Mouse (Mus musculus) lung, embryonic 15.5 days (tissue): ENCODE measurements around the gene Il11. TPM values are rescaled to one million over a fixed set of nuclear protein-coding genes. Genes with fewer than 3 reads are reported as not detected.

ENCODE experiments used
- ATAC-seq: fragments of 200-750 bp; cut with Nextera tagmentation; 2 replicates; pipeline ENCODE4 v1.8.0; 2017; ENCODE audit warnings: moderate number of reproducible peaks, borderline replicate concordance; ENCODE audit not compliant: low FRiP score, low TSS enrichment; ENCODE audit errors: extremely low read depth
- H3K27ac ChIP-seq: fragments of 300-500 bp; sonication (generic); 2 replicates; pipeline ENCODE4 v1.5.1; 2015; ENCODE audit warnings: moderate library complexity, mild to moderate bottlenecking, inconsistent platforms
- H3K27me3 ChIP-seq: fragments of 300-500 bp; sonication (generic); 2 replicates; pipeline ENCODE4 v1.6.1; 2015; ENCODE audit warnings: inconsistent platforms
- H3K36me3 ChIP-seq: fragments of 300-500 bp; sonication (generic); 2 replicates; pipeline ENCODE4 v1.6.1; 2015; ENCODE audit warnings: inconsistent platforms
- H3K4me1 ChIP-seq: fragments of 300-500 bp; sonication (generic); 2 replicates; pipeline ENCODE4 v1.6.1; 2015; ENCODE audit warnings: inconsistent platforms
- H3K4me2 ChIP-seq: fragments of 300-500 bp; sonication (generic); 2 replicates; pipeline ENCODE4 v1.6.1; 2015; ENCODE audit warnings: inconsistent platforms, mild to moderate bottlenecking, moderate library complexity
- H3K4me3 ChIP-seq: fragments of 300-500 bp; sonication (generic); 2 replicates; pipeline ENCODE4 v1.5.1; 2015; ENCODE audit warnings: mild to moderate bottlenecking, inconsistent platforms
- H3K9ac ChIP-seq: fragments of 300-500 bp; sonication (generic); 2 replicates; pipeline ENCODE4 v1.6.1; 2015; ENCODE audit warnings: inconsistent platforms
- H3K9me3 ChIP-seq: fragments of 300-500 bp; sonication (generic); 2 replicates; pipeline ENCODE4 v1.6.1; 2016; ENCODE audit warnings: inconsistent platforms
- WGBS: fragments of 180-500 bp; shearing (Covaris S2); methylation state at CpG from one replicate; pipeline ENCODE4 v1.1.7; 2015; 5-methylcytosine and 5-hydroxymethylcytosine counted together
- polyA plus RNA-seq: library from polyadenylated mRNA; unstranded; fragments of >200 nt; fragmentation: Nextera tagmentation; extraction: Ambion mirVana; gene quantifications from 2 replicates; pipeline ENCODE4 v1.2.1, GENCODE M21; 2015

The Il11 gene
- polyA plus RNA-seq, 1 experiment from 2014 or later = 0.19 TPM

DNA sequence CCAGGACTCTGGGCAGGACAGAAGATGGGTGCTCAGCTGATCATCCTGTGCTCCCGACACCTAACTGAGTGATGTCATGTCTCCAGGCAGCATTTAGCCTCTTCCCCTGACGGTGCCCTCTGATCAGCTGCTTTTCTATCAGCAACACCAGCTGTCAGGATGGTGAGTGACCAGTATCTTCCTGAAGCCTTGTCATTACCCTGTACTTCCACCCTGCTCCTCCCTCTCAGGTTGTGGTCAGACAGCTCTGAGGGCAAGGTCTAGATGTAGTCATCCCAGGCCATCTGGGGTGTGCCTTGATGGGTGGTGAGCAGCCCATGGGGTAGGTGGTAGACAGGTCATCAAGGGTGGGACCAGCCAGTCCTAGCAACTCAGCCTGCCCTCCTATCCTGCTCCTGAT, 33.5 kb downstream of the Il11 start:
- no peak overlapping the region for H3K9ac ChIP-seq
- ATAC-seq = no peak
- no peaks in the 10 kb centered on the region for H3K9me3 ChIP-seq
- H3K4me1 ChIP-seq = peaks cover 19% of the 10 kb centered on the region
- no peak overlapping the region for H3K4me2 ChIP-seq
- H3K27ac ChIP-seq = no peak overlapping the region
- peaks cover 16% of the 10 kb centered on the region for H3K36me3 ChIP-seq
- 52% methylated on average over 2 of the region's 2 CpGs for WGBS
- no peak overlapping the region for H3K4me3 ChIP-seq
- no peaks in the 10 kb centered on the region for H3K27me3 ChIP-seq

GRCm38 (mm10) chr7:4748321-4748720, 34.3 kb downstream of the Il11 start:
- Histone ChIP-seq H3K4me2 (no peak overlapping the region), H3K27me3 (no peaks in the 10 kb centered on the region), H3K36me3 (peaks cover 17% of the 10 kb centered on the region), H3K27ac (no peak overlapping the region), H3K4me3 (no peak overlapping the region), H3K9ac (no peak overlapping the region), H3K4me1 (peaks cover 21% of the 10 kb centered on the region), H3K9me3 (no peaks in the 10 kb centered on the region)
- WGBS = 69% methylated on average over 4 of the region's 4 CpGs
- no peak for ATAC-seq

GRCm38 (mm10) chr7:4747156-4747899, 35.3 kb downstream of the Il11 start:
- Histone ChIP-seq H3K4me2 (no peak overlapping the region), H3K9me3 (no peaks in the 10 kb centered on the region), H3K4me3 (no peak overlapping the region), H3K4me1 (peaks cover 22% of the 10 kb centered on the region), H3K36me3 (peaks cover 17% of the 10 kb centered on the region), H3K9ac (no peak overlapping the region), H3K27ac (no peak overlapping the region), H3K27me3 (no peaks in the 10 kb centered on the region)
- WGBS = 59% methylated on average over 9 of the region's 9 CpGs
- ATAC-seq = no peak

DNA sequence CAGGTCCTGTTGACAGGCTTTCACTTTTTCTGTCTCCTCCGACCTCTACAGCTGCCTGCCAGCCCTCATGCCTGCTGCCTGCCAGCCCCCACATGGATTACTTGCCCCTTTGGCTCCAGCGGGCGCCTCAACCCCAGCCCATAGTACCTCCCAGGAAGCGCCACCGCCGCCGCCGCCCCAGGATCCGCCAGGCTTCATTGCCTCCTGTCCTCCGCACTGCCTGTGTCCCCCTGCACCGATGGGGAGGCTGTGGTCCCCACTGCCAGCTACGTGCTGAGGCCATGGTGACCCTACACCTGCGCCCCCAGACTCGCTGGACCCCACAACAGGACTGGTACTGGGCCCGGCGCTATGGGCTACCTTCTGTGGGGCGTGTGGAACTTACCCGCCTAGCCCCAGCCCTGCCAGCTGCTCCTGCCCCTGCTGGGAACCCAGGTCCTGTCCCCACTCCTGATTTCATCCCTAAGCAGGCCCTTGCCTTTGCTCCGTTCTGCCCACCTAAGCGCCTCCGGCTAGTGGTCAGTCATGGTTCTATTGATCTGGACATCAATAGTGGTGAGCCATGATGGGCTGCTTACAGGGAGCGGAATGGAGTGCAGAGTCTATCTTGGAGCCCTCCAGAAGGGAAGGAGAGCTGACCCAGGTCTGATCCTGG, 36.2 kb downstream of the Il11 start:
- no peak for ATAC-seq
- Histone ChIP-seq H3K9ac (no peak overlapping the region), H3K4me2 (no peak overlapping the region), H3K27me3 (no peaks in the 10 kb centered on the region), H3K36me3 (peaks cover 17% of the 10 kb centered on the region), H3K4me1 (peaks cover 22% of the 10 kb centered on the region), H3K9me3 (no peaks in the 10 kb centered on the region), H3K4me3 (no peak overlapping the region), H3K27ac (no peak overlapping the region)
- 87% methylated on average over 22 of the region's 22 CpGs for WGBS

DNA sequence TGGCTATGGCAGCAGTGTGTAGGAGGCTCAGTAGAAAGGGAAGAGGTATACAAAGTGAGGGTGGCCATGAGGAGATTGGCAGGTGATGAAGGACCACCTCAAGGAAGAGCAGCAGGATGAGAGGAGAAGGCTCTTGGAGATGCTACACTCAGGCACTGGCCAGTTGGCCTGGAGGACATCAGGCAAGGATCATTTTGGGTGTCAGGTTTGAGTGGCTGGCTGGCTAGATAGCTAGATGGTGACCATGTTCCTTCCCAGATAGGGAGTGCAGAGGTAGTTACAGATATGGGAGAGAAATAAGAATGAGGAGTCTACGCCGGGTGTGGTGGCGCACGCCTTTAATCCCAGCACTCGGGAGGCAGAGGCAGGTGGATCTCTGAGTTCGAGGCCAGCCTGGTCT, 37.8 kb downstream of the Il11 start:
- Histone ChIP-seq H3K9ac (no peak overlapping the region), H3K9me3 (no peaks in the 10 kb centered on the region), H3K27ac (no peak overlapping the region), H3K4me2 (no peak overlapping the region), H3K4me1 (peaks cover 26% of the 10 kb centered on the region), H3K27me3 (no peaks in the 10 kb centered on the region), H3K36me3 (peaks cover 17% of the 10 kb centered on the region), H3K4me3 (no peak overlapping the region)
- ATAC-seq = no peak
- 89% methylated on average over 6 of the region's 6 CpGs for WGBS

DNA sequence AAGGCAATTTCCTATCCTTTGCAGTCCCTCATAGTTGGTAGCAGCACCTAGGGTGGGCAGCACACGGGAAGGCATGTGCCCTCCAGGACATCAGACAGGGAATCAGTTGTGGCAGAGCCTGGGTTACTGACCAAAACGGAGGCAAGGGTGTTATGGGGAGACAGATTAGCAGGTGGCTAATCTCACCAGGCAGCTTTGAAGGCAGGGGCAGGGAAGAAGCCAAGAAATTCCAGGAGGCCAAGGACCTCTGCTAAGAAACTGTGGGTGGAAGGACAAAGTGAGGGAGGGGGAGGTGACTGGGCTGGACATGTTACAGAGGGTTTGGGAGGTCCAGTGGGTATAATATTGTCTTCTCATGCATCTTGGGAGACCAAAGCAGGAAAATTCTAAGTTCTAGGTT, 39.3 kb downstream of the Il11 start:
- 58% methylated on average over 2 of the region's 2 CpGs for WGBS
- peaks cover 17% of the 10 kb centered on the region for H3K36me3 ChIP-seq
- H3K4me2 ChIP-seq = no peak overlapping the region
- peaks cover 33% of the 10 kb centered on the region for H3K4me1 ChIP-seq
- H3K27me3 ChIP-seq = no peaks in the 10 kb centered on the region
- H3K27ac ChIP-seq = no peak overlapping the region
- H3K9ac ChIP-seq = no peak overlapping the region
- no peaks in the 10 kb centered on the region for H3K9me3 ChIP-seq
- H3K4me3 ChIP-seq = no peak overlapping the region
- no peak for ATAC-seq

DNA sequence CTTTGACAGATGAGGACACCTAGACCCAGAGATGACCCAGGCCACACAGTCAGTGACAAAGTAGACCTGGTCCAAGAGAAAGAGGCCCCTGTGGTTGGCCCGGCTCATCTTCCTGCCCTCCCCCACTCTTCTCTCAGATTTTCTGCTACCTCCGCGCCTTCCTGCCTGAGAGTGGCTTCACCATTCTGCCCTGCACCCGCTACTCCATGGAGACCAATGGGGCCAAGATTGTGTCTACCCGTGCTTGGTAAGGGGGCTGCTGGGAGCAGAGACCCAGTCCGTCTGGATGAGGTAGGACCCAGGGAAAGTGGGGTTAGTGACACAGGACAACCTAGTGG, 40.2 kb downstream of the Il11 start:
- peak overlapping the region; percentile 75; the same call in 1 of the 2 replicates for H3K4me2 ChIP-seq
- H3K36me3 ChIP-seq = peaks cover 17% of the 10 kb centered on the region
- 64% methylated on average over 6 of the region's 6 CpGs for WGBS
- no peaks in the 10 kb centered on the region for H3K27me3 ChIP-seq
- H3K27ac ChIP-seq = no peak overlapping the region
- ATAC-seq = no peak
- H3K4me3 ChIP-seq = no peak overlapping the region
- H3K4me1 ChIP-seq = peaks cover 33% of the 10 kb centered on the region
- H3K9ac ChIP-seq = no peak overlapping the region
- no peaks in the 10 kb centered on the region for H3K9me3 ChIP-seq

DNA sequence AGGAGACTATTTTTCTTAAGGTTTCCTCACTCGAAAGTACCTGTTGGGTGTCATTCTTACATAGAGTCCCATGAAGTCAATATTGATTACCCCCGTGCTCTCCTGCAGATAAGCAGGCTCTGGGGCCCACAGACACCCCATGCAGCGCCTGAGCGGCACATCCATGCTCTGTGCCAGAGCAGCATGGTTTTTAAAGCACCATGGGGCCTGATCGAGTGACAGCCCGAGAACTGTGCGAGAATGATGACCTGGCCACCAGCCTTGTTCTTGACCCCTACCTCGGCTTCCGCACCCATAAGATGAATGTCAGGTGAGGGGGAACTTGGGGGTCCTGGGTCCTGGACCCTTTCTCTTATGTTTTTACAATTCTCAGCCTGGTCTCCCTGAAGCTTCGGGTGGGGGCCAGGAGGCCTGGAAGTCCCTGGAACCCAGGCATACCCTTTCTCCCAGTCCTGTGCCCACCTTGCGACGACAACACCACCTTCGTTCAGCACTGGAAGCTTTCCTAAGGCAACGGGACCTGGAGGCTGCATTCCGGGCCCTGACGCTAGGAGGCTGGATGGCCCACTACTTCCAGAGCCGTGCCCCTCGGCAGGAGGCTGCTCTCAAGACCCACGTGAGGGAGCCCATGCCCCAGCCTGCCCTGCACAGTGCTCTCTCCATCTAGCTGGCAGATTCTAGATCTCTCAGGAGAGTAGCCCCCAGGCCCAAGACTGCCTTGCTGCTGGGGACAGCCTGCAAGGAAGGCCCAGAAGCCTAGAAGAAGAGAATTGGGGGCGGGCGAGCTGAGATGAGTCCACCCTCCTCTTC, 40.8 kb downstream of the Il11 start:
- 72% methylated on average over 21 of the region's 21 CpGs for WGBS
- H3K4me3 ChIP-seq = peak overlapping the region; percentile 79
- H3K9me3 ChIP-seq = no peaks in the 10 kb centered on the region
- H3K36me3 ChIP-seq = peaks cover 16% of the 10 kb centered on the region
- no peak overlapping the region for H3K9ac ChIP-seq
- no peaks in the 10 kb centered on the region for H3K27me3 ChIP-seq
- peak overlapping the region; percentile 75 for H3K4me2 ChIP-seq
- peaks cover 33% of the 10 kb centered on the region for H3K4me1 ChIP-seq
- H3K27ac ChIP-seq = peak overlapping the region; percentile 9; the same call in 1 of the 2 replicates
- ATAC-seq = no peak

- Histone ChIP-seq H3K27ac (peak overlapping the region; percentile 78), H3K4me3 (peak overlapping the region; percentile 79), H3K9ac (peak overlapping the region; percentile 81), H3K27me3 (no peaks in the 10 kb centered on the region), H3K4me2 (peak overlapping the region; percentile 75), H3K9me3 (no peaks in the 10 kb centered on the region), H3K4me1 (peaks cover 33% of the 10 kb centered on the region), H3K36me3 (peaks cover 10% of the 10 kb centered on the region; the same call in 1 of the 2 replicates)
- ATAC-seq = no peak
- 3% methylated on average over 4 of the region's 4 CpGs for WGBS
These were observed 41.5 kb downstream of the Il11 start for GRCm38 (mm10) chr7:4741151-4741550.

- 1% methylated on average over 12 of the region's 14 CpGs for WGBS
- peak overlapping the region; percentile 81 for H3K9ac ChIP-seq
- H3K4me1 ChIP-seq = peaks cover 33% of the 10 kb centered on the region
- H3K4me3 ChIP-seq = peak overlapping the region; percentile 79
- peak overlapping the region; percentile 78 for H3K27ac ChIP-seq
- no peaks in the 10 kb centered on the region for H3K9me3 ChIP-seq
- H3K27me3 ChIP-seq = no peaks in the 10 kb centered on the region
- H3K36me3 ChIP-seq = peaks cover 5% of the 10 kb centered on the region; the same call in 1 of the 2 replicates
- peak; percentile 40 for ATAC-seq
- H3K4me2 ChIP-seq = peak overlapping the region; percentile 75
These were observed 42.3 kb downstream of the Il11 start for GRCm38 (mm10) chr7:4740309-4740727.

GRCm38 (mm10) chr7:4739544-4740275, 42.9 kb downstream of the Il11 start, which contains the start of gene Kmt5c:
Gene Kmt5c (plus strand): TSS chr7:4740115.
- H3K27me3 ChIP-seq = no peaks in the 10 kb centered on the region
- peak within 1 kb of the TSS; percentile 79 for H3K4me3 ChIP-seq
- peaks cover 5% of the 10 kb centered on the region; the same call in 1 of the 2 replicates for H3K36me3 ChIP-seq
- peaks cover 33% of the 10 kb centered on the region for H3K4me1 ChIP-seq
- WGBS = under 1% methylated on average over 38 of the region's 44 CpGs
- peak within 1 kb of the TSS; percentile 75 for H3K4me2 ChIP-seq
- peak within 1 kb of the TSS; percentile 78 for H3K27ac ChIP-seq
- H3K9ac ChIP-seq = peak within 1 kb of the TSS; percentile 81
- ATAC-seq = peak; percentile 97
- H3K9me3 ChIP-seq = no peaks in the 10 kb centered on the region
